Mouse (Mus musculus) layer of hippocampus, postnatal 36 days (tissue): Measurements from ENCODE around the gene Abhd16b. TPM values are rescaled to one million over a fixed set of nuclear protein-coding genes. Genes with fewer than 3 reads are reported as not detected.

Experiments
- DNase-seq, 2 experiments: peaks; one replicate each; pipeline ENCODE4 v3.0.0; 2022
- total RNA-seq, 2 experiments: library from RNA; stranded (reverse); gene quantifications; 2 replicates each; pipeline ENCODE4 v1.2.3; 2021

Gene Abhd16b
- total RNA-seq, 2 experiments from 2014 or later = not detected

GRCm38 (mm10) chr2:181541761-181542380, 48.9 kb downstream of the Abhd16b start:
- DNase-seq = no peak

Other genes starting within 250 kb of the Abhd16b start
- 10 to 100 TPM; 17.1 to 17.4 TPM for gene Gmeb2, start 205.2 kb upstream of the Abhd16b start, total RNA-seq
- gene Stmn3, start 178.7 kb upstream of the Abhd16b start, total RNA-seq = 100 to 1,000 TPM; 562 to 666 TPM
- gene Rtel1, start 173.5 kb upstream of the Abhd16b start, total RNA-seq = 10 to 100 TPM; 34.1 to 35.2 TPM
- 10 to 100 TPM; 77.5 to 83.5 TPM for gene Zgpat, start 128.3 kb upstream of the Abhd16b start, total RNA-seq
- 10 to 100 TPM; 48.4 to 53.8 TPM for gene Arfrp1, start 127.8 kb upstream of the Abhd16b start, total RNA-seq
- gene Lime1, start 113.1 kb upstream of the Abhd16b start, total RNA-seq = 10 to 100 TPM; 38.5 to 52.5 TPM
- 1 to 10 TPM; 5.8 to 6.2 TPM for gene Zbtb46, start 33.8 kb upstream of the Abhd16b start, total RNA-seq
- 10 to 100 TPM; 77.7 to 87.1 TPM for gene Tpd52l2, start 3.9 kb downstream of the Abhd16b start, total RNA-seq
- 100 to 1,000 TPM; 252 to 275 TPM for gene Dnajc5, start 27.3 kb downstream of the Abhd16b start, total RNA-seq
- gene Uckl1, start 91.7 kb downstream of the Abhd16b start, total RNA-seq = 10 to 100 TPM; 59.6 to 60.7 TPM
- 10 to 100 TPM; 55.7 to 58.1 TPM for gene Prpf6, start 98.7 kb downstream of the Abhd16b start, total RNA-seq
- 100 to 1,000 TPM in 1 of 2 experiments, 10 to 100 TPM in 1; 96.3 to 101 TPM for gene Zfp512b, start 99.6 kb downstream of the Abhd16b start, total RNA-seq
- 10 to 100 TPM; 14.3 to 16.4 TPM for gene Samd10, start 106.0 kb downstream of the Abhd16b start, total RNA-seq
- 1 to 10 TPM; 1.1 to 1.6 TPM for gene Gm29797, start 163.8 kb downstream of the Abhd16b start, total RNA-seq
- gene Sox18, start 178.4 kb downstream of the Abhd16b start, total RNA-seq = 10 to 100 TPM in 1 of 2 experiments, 1 to 10 TPM in 1; 8.3 to 11.1 TPM
- gene Tcea2, start 187.1 kb downstream of the Abhd16b start, total RNA-seq = 10 to 100 TPM; 60.6 to 62.0 TPM
- 10 to 100 TPM; 44.0 to 44.1 TPM for gene Rgs19, start 200.8 kb downstream of the Abhd16b start, total RNA-seq
- not detected for gene Lkaaear1, start 205.2 kb downstream of the Abhd16b start, total RNA-seq
- 10 to 100 TPM; 47.7 to 56.7 TPM for gene Oprl1, start 221.8 kb downstream of the Abhd16b start, total RNA-seq